Mouse (Mus musculus) MEL (cell line): ENCODE results near the gene Myh9. TPM values are rescaled to one million over a fixed set of nuclear protein-coding genes. Genes with fewer than 3 reads are reported as not detected.

Experiments used
- DNase-seq: peaks from one replicate; pipeline ENCODE4 v3.0.0; 2011; ENCODE audit warnings: low read depth, low spot score
- H3K27ac ChIP-seq: 2 replicates; pipeline ENCODE4 v1.5.1; 2012; ENCODE audit warnings: low read depth, mild to moderate bottlenecking, control low read depth, low read length, moderate library complexity; ENCODE audit not compliant: control insufficient read depth
- H3K27me3 ChIP-seq, 2 experiments: fragments of 150-350 bp in 1 of 2; sonication (generic) in 1 of 2; 2 replicates each; pipeline ENCODE4 v1.6.1; 2012; ENCODE audit warnings: low read length in 2 of 2, mild to moderate bottlenecking in 2 of 2, improper control_type of control experiment in 1 of 2, moderate library complexity in 1 of 2; ENCODE audit not compliant: insufficient read depth in 2 of 2, control insufficient read depth in 1 of 2
- H3K36me3 ChIP-seq, 2 experiments: 2 replicates each; pipeline ENCODE4 v1.6.1; 2012 to 2014; ENCODE audit warnings: low read length in 2 of 2, improper control_type of control experiment in 1 of 2, inconsistent platforms in 1 of 2, mild to moderate bottlenecking in 1 of 2; ENCODE audit not compliant: insufficient read depth in 2 of 2, control insufficient read depth in 1 of 2
- H3K4me1 ChIP-seq, 2 experiments: fragments of 150-350 bp in 1 of 2; sonication (generic) in 1 of 2; 2 replicates each; pipeline ENCODE4 v1.6.1; 2012; ENCODE audit warnings: low read length in 2 of 2, improper control_type of control experiment in 1 of 2, mild to moderate bottlenecking in 1 of 2; ENCODE audit not compliant: insufficient read depth in 2 of 2, control insufficient read depth in 1 of 2
- H3K4me3 ChIP-seq, 2 experiments: fragments of 150-350 bp in 1 of 2; sonication (generic) in 1 of 2; 2 replicates each; pipeline ENCODE4 v1.5.1; 2012; ENCODE audit warnings: low read depth in 2 of 2, low read length in 2 of 2, mild to moderate bottlenecking in 2 of 2, moderate library complexity in 2 of 2, control low read depth in 1 of 2, improper control_type of control experiment in 1 of 2; ENCODE audit not compliant: control insufficient read depth in 1 of 2, insufficient read depth in 1 of 2
- H3K79me2 ChIP-seq: 2 replicates; pipeline ENCODE4 v1.6.1; 2012; ENCODE audit warnings: mild to moderate bottlenecking, low read length, moderate library complexity; ENCODE audit not compliant: control insufficient read depth, poor library complexity, insufficient read depth
- H3K9ac ChIP-seq: 2 replicates; pipeline ENCODE4 v1.6.1; 2012; ENCODE audit warnings: low read depth, mild to moderate bottlenecking, control low read depth, low read length, moderate library complexity; ENCODE audit not compliant: control insufficient read depth, poor library complexity, severe bottlenecking
- H3K9me3 ChIP-seq: fragments of 150-350 bp; sonication (generic); replicated peaks from 2 replicates; pipeline ENCODE4 v1.6.1; 2012; ENCODE audit warnings: mild to moderate bottlenecking, low read length, improper control_type of control experiment, moderate library complexity; ENCODE audit not compliant: insufficient read depth
- CHD1 ChIP-seq: IDR thresholded peaks from 2 replicates; pipeline ENCODE4 v1.6.1; 2012; ENCODE audit warnings: low read depth, mild to moderate bottlenecking, inconsistent platforms, low read length, improper control_type of control experiment
- CHD2 ChIP-seq: IDR thresholded peaks from 2 replicates; pipeline ENCODE4 v1.6.1; 2011; ENCODE audit warnings: low read length, improper control_type of control experiment
- CTCF ChIP-seq, 3 experiments: IDR thresholded peaks in 2 of 3; conservative IDR thresholded peaks in 1 of 3; 2 replicates each; pipeline ENCODE4 v1.5.1; 2011 to 2012; ENCODE audit warnings: low read length in 3 of 3, low read depth in 2 of 3, mild to moderate bottlenecking in 2 of 3, improper control_type of control experiment in 1 of 3, inconsistent platforms in 1 of 3, mixed read lengths in 1 of 3, moderate library complexity in 1 of 3; ENCODE audit not compliant: control insufficient read depth in 1 of 3, insufficient read depth in 1 of 3, poor library complexity in 1 of 3, severe bottlenecking in 1 of 3
- E2F4 ChIP-seq: IDR thresholded peaks from 2 replicates; pipeline ENCODE4 v1.6.1; 2011; ENCODE audit warnings: low read depth, low read length, improper control_type of control experiment, borderline replicate concordance
- ETS1 ChIP-seq: IDR thresholded peaks from 2 replicates; pipeline ENCODE4 v1.6.1; 2012; ENCODE audit warnings: low read depth, mild to moderate bottlenecking, inconsistent platforms, low read length, improper control_type of control experiment, moderate library complexity
- HCFC1 ChIP-seq: IDR thresholded peaks from 2 replicates; pipeline ENCODE4 v1.6.1; 2012; ENCODE audit warnings: low read depth, mild to moderate bottlenecking, inconsistent platforms, low read length, improper control_type of control experiment, moderate library complexity
- JUND ChIP-seq: IDR thresholded peaks from 2 replicates; pipeline ENCODE4 v1.6.1; 2011; ENCODE audit warnings: low read depth, mild to moderate bottlenecking, improper control_type of control experiment, low read length
- MEF2A ChIP-seq: IDR thresholded peaks from 2 replicates; pipeline ENCODE4 v1.6.1; 2014; ENCODE audit warnings: low read depth, mild to moderate bottlenecking, inconsistent platforms, low read length, improper control_type of control experiment; ENCODE audit not compliant: poor library complexity, insufficient replicate concordance, severe bottlenecking; ENCODE audit errors: extremely low read depth
- MYC ChIP-seq: IDR thresholded peaks from 2 replicates; pipeline ENCODE4 v1.6.1; 2011; ENCODE audit warnings: low read depth, mild to moderate bottlenecking, low read length, improper control_type of control experiment, moderate library complexity
- POLR2AphosphoS2 ChIP-seq: IDR thresholded peaks from 2 replicates; pipeline ENCODE4 v1.6.1; 2011; ENCODE audit warnings: low read length, improper control_type of control experiment
- RAD21 ChIP-seq: IDR thresholded peaks from 2 replicates; pipeline ENCODE4 v1.6.1; 2011; ENCODE audit warnings: mild to moderate bottlenecking, low read depth, low read length, improper control_type of control experiment
- SMC3 ChIP-seq: IDR thresholded peaks from 2 replicates; pipeline ENCODE4 v1.6.1; 2011; ENCODE audit warnings: low read depth, low read length, improper control_type of control experiment
- TBP ChIP-seq: IDR thresholded peaks from 2 replicates; pipeline ENCODE4 v1.8.0; 2011; ENCODE audit warnings: low read depth, low read length, improper control_type of control experiment
- UBTF ChIP-seq: IDR thresholded peaks from 2 replicates; pipeline ENCODE4 v1.6.1; 2012; ENCODE audit warnings: low read depth, mild to moderate bottlenecking, inconsistent platforms, low read length, improper control_type of control experiment, moderate library complexity, borderline replicate concordance; ENCODE audit not compliant: insufficient read depth
- USF1 ChIP-seq: IDR thresholded peaks from 2 replicates; pipeline ENCODE4 v1.6.1; 2014; ENCODE audit warnings: low read depth, mild to moderate bottlenecking, inconsistent platforms, low read length, improper control_type of control experiment, moderate library complexity
- USF2 ChIP-seq, 2 experiments: IDR thresholded peaks; 2 replicates each; pipeline ENCODE4 v1.6.1; 2011 to 2012; ENCODE audit warnings: improper control_type of control experiment in 2 of 2, low read length in 2 of 2, borderline replicate concordance in 1 of 2, inconsistent platforms in 1 of 2, low read depth in 1 of 2, mild to moderate bottlenecking in 1 of 2; ENCODE audit not compliant: insufficient read depth in 1 of 2
- ZC3H11A ChIP-seq: IDR thresholded peaks from 2 replicates; pipeline ENCODE4 v1.6.1; 2012; ENCODE audit warnings: low read depth, mild to moderate bottlenecking, inconsistent platforms, low read length, improper control_type of control experiment
- polyA plus RNA-seq, 2 experiments: library from polyadenylated mRNA; stranded (reverse) in 1 of 2; unstranded in 1 of 2; fragments of >175 nt in 1 of 2; fragments of >200 nt in 1 of 2; gene quantifications; 2 replicates each; pipeline versions ENCODE4 v1.2.1 to v1.2.4; 2012; ENCODE audit warnings: low replicate concordance in 2 of 2, low read depth in 1 of 2; ENCODE audit not compliant: insufficient read length in 2 of 2, insufficient read depth in 1 of 2, missing spikeins in 1 of 2
- total RNA-seq: library from RNA; depleted of rRNA; stranded (reverse); fragments of 300-350 nt; gene quantifications from 2 replicates; pipeline ENCODE4 v1.2.3, GENCODE M21; 2012

Gene Myh9
- total and polyA plus RNA-seq, 3 experiments: 59.3 to 176 (median 158) TPM

GRCm38 (mm10) chr15:77757586-77758226 lies 84.3 kb downstream of the Myh9 start (continued):
- TF ChIP-seq CHD2: no peak
- no peak for TF ChIP-seq UBTF
- TF ChIP-seq MYC: 0 out of 2 replicates have a peak, but pooled peaks have one; percentile 59
- no peak for TF ChIP-seq USF2 (IDR thresholded peaks at IDR 0.05; ENCODE audit: borderline replicate concordance in 1 of 2, insufficient read depth in 1 of 2, low read depth in 1 of 2, low read length in 2 of 2)
- TF ChIP-seq TBP: no peak
- TF ChIP-seq MEF2A: no peak
- TF ChIP-seq POLR2AphosphoS2: no peak

- DNase-seq: peak; percentile 84
- TF ChIP-seq ZC3H11A (peak; percentile 55), CHD1 (no peak), USF2 (IDR thresholded peaks at IDR 0.05; ENCODE audit: borderline replicate concordance in 1 of 2, insufficient read depth in 1 of 2, low read depth in 1 of 2, low read length in 2 of 2) (no peak), ETS1 (no peak), CTCF (IDR thresholded peaks at IDR 0.05 in 2 of 3, conservative IDR thresholded peaks at IDR 0.05 in 1 of 3; ENCODE audit: control insufficient read depth in 1 of 3, insufficient read depth in 1 of 3, low read depth in 2 of 3, low read length in 3 of 3, poor library complexity in 1 of 3, severe bottlenecking in 1 of 3) (peak; percentile 93 to 99 (median 94)), USF1 (no peak), E2F4 (no peak), HCFC1 (0 out of 2 replicates have a peak, but pooled peaks have one; percentile 29), JUND (no peak), RAD21 (peak; percentile 64), SMC3 (peak; percentile 70)
- peak within 1 kb of the TSS; percentile 34 to 58 for H3K4me3 ChIP-seq
Measured at GRCm38 (mm10) chr15:77756848-77757247, 85.1 kb downstream of the Myh9 start, which contains the start of gene Apol8. Gene Apol8, minus strand, starts transcription at chr15:77757003.

More at GRCm38 (mm10) chr15:77756848-77757247, 85.1 kb downstream of the Myh9 start, which contains the start of gene Apol8:
- no peaks in the 10 kb centered on the region for H3K9me3 ChIP-seq
- peaks cover 0 to 3% of the 10 kb centered on the region in 2 experiments; a peak in 1 of 4 replicates for H3K4me1 ChIP-seq
- H3K36me3 ChIP-seq: no peaks in the 10 kb centered on the region; a peak in 1 of 4 replicates
- no peaks in the 10 kb centered on the region for H3K79me2 ChIP-seq
- no peak within 1 kb of the TSS for H3K27ac ChIP-seq
- H3K27me3 ChIP-seq: no peaks in the 10 kb centered on the region
- peak within 1 kb of the TSS; percentile 53 for H3K9ac ChIP-seq
